Mouse (Mus musculus): ENCODE data around the gene Pex14. TPM values are rescaled to one million over a fixed set of nuclear protein-coding genes. Genes with fewer than 3 reads are reported as not detected.

Gene Pex14
- polyA plus RNA-seq, 2 experiments: 32.3 to 37.3 TPM

DNA sequence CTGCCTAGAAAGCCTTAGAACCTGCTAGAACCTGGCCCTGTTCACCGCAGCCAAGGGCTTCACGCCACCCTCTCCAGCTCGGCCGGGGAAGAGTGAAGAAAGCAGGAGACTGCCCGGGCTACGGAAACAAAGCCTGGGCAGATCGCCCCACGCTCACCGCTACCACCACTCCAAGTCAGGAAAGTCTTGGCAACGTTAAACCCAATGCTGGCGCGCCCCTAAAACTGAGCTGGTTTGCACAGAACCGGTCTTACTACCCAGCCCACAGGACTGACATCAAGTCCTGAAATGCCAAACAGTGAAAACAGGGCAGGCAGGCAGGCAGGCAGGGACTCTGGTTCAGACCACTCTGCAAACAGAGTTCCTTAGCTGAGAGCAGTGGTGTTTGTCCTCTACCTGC lies 24.6 kb downstream of the Pex14 start:
- Histone ChIP-seq H3K4me2 (replicated peaks; ENCODE audit: low read depth, low read length, severe bottlenecking) (no peak overlapping the region), H3K27ac (replicated peaks; ENCODE audit: low read depth, low read length) (no peak overlapping the region), H3K4me3 (replicated peaks; ENCODE audit: low read length) (no peak overlapping the region), H3K27me3 (ENCODE audit: control insufficient read depth, insufficient read depth, low read length) (no peaks in the 10 kb centered on the region), H3K9me3 (ENCODE audit: control insufficient read depth, low read length) (no peaks in the 10 kb centered on the region), H3K36me3 (ENCODE audit: control insufficient read depth, insufficient read depth, low read length) (peaks cover 17% of the 10 kb centered on the region), H3K9ac (ENCODE audit: low read depth, low read length, severe bottlenecking) (no peak overlapping the region), H3K4me1 (ENCODE audit: control insufficient read depth, insufficient read depth, low read length) (peaks cover 4% of the 10 kb centered on the region; the same call in 1 of the 2 replicates)
- TF ChIP-seq POLR2A (IDR thresholded peaks at IDR 0.05; ENCODE audit: borderline replicate concordance, extremely low read depth, insufficient read depth, insufficient read length): no peak
- WGBS: 96% methylated on average over 13 of the region's 13 CpGs
- ATAC-seq (ENCODE audit: low FRiP score, low read depth): no peak
- DNase-seq (ENCODE audit: low spot score): no peak

DNA sequence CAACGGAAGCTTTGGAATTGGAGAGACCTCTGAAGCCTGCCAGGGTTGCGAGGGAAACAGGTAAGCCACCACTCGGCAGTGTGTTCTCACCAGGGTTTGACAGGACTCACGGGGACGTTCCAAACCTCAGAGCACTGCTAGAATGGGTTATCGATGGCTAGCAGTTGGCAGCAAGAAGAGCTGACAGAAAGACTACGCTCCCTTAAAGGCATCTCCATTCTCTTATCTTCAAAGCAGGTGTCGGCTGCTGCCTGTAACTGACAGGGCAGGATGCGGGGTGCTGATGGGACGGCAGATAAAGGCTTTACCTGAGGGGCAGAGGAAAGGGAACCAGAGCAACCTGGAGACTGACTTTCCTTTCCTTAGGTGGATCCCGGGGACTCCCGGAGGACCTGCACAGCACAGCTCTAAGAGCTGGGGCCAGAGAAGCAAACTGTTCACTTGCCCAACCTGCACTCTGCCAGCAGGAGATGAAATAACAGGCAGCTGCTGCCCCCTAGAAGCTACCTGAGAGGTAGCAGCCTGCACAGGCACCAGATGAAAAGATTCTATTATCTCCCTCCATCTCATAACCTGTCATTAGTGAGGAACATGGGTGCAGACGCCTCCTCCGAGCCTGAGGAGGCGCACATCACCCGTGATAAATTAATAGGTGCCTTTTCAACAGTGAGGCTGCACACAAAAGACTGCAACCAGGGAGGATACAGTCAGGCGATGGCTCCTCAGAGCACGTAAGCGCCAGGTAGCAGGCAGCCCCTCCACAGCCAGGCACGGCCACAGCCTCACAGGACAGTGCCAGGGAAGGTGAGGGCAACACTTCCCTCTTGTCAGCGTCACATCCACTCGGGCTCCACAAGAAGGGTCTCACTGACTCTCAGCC lies 32.8 kb downstream of the Pex14 start:
- H3K27me3 ChIP-seq (ENCODE audit: control insufficient read depth, insufficient read depth, low read length): no peaks in the 10 kb centered on the region
- no peak overlapping the region for H3K4me2 ChIP-seq (replicated peaks; ENCODE audit: low read depth, low read length, severe bottlenecking)
- WGBS: 76% methylated on average over 22 of the region's 22 CpGs
- H3K4me3 ChIP-seq (replicated peaks; ENCODE audit: low read length): no peak overlapping the region
- TF ChIP-seq POLR2A (IDR thresholded peaks at IDR 0.05; ENCODE audit: borderline replicate concordance, extremely low read depth, insufficient read depth, insufficient read length): no peak
- peak; percentile 27 for DNase-seq (ENCODE audit: low spot score)
- peaks cover 4% of the 10 kb centered on the region for H3K4me1 ChIP-seq (ENCODE audit: control insufficient read depth, insufficient read depth, low read length)
- H3K9ac ChIP-seq (ENCODE audit: low read depth, low read length, severe bottlenecking): no peak overlapping the region
- no peak for ATAC-seq (ENCODE audit: low FRiP score, low read depth)
- peaks cover 6% of the 10 kb centered on the region; the same call in 1 of the 2 replicates for H3K36me3 ChIP-seq (ENCODE audit: control insufficient read depth, insufficient read depth, low read length)
- no peaks in the 10 kb centered on the region for H3K9me3 ChIP-seq (ENCODE audit: control insufficient read depth, low read length)
- no peak overlapping the region for H3K27ac ChIP-seq (replicated peaks; ENCODE audit: low read depth, low read length)

DNA sequence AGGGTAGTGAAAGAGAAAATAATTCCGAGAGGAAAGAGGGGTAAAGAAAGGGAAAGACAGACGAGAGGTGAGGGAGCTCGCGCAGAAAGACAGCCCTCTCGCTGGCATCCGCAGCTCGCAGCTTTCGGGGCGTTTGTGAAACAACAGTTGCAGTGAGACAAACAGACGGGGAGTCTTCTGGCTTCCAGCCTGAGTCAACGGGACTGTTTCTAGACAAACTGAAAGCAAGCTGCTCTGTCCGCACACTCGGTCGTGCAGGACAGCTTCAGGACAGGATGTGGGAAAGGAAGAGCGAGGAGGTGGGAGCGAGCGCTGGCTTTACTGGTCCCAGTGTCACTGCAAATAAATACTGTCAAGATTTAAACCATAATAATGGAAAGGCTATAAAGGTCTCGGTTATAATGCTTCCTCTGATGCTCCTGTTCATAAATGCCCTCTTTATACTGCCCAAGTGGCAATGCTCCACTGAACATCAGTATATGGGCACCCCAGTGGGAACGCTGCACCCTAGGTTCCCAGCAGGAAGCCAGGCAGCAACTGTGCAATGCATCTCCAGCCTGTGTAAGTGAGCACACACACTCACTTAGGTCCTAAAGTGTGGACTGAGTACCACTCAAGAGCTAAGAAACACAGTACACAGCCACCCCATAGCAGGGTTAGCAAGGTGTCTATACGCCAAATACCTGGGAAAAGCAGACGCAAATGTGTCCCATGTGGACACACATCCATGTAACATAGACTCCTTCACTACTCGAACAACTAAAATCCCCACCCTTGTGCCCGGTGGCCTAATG lies 35.4 kb downstream of the Pex14 start:
- DNase-seq (ENCODE audit: low spot score): no peak
- H3K9me3 ChIP-seq (ENCODE audit: control insufficient read depth, low read length): no peaks in the 10 kb centered on the region
- 83% methylated on average over 23 of the region's 23 CpGs for WGBS

DNA sequence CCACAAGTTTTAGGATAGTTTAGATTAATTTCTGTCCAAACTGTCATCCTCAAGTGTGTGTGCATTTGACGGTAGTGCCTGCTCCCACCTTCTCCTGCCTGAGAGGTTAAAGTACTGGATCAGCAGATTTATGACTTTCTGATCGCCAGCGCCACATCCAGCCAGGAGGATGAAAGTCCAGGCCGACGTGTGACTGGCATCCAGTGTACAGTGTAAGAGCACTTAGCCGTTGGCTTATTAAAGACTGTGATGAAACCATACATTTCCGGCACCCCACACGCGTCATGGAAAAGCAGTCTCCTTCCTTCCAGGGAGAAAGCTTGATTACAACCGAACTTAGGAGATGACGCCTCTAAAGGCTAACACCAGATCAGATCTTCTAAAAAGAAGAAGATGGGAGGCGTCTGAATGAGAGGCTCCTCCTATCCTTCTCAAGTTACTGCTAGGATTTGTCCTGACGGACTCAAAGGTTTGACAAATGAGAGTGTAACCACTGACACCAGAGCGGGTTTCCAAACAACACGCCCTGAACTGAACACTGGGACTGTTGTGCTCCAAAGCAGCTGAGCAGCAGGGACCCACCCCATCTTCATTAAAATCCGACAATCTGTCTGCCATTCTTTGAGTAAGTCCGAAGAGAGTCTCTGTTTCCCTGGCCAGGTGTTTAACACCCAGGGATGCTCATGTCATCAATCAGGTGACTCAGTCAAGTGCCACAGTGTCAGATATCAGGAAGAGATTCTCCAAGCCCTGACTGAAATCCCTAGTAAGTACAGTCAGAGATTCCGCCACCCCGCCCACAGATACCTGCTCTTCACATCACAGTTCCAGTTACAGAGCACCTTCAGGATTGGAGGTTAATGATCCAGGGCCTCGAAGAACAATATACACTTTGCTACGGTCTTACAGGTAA lies 37.0 kb downstream of the Pex14 start:
- 44% methylated on average over 21 of the region's 21 CpGs for WGBS
- Histone ChIP-seq H3K9ac (ENCODE audit: low read depth, low read length, severe bottlenecking) (no peak overlapping the region), H3K27me3 (ENCODE audit: control insufficient read depth, insufficient read depth, low read length) (no peaks in the 10 kb centered on the region), H3K9me3 (ENCODE audit: control insufficient read depth, low read length) (no peaks in the 10 kb centered on the region), H3K4me3 (replicated peaks; ENCODE audit: low read length) (no peak overlapping the region), H3K4me1 (ENCODE audit: control insufficient read depth, insufficient read depth, low read length) (peaks cover 16% of the 10 kb centered on the region), H3K36me3 (ENCODE audit: control insufficient read depth, insufficient read depth, low read length) (peaks cover 4% of the 10 kb centered on the region; the same call in 1 of the 2 replicates), H3K4me2 (replicated peaks; ENCODE audit: low read depth, low read length, severe bottlenecking) (no peak overlapping the region), H3K27ac (replicated peaks; ENCODE audit: low read depth, low read length) (no peak overlapping the region)
- DNase-seq (ENCODE audit: low spot score) (no peak), ATAC-seq (ENCODE audit: low FRiP score, low read depth) (no peak)
- no peak for TF ChIP-seq POLR2A (IDR thresholded peaks at IDR 0.05; ENCODE audit: borderline replicate concordance, extremely low read depth, insufficient read depth, insufficient read length)

More for the DNA sequence above, 35.4 kb downstream of the Pex14 start:
- no peak overlapping the region for H3K4me2 ChIP-seq (replicated peaks; ENCODE audit: low read depth, low read length, severe bottlenecking)
- no peak overlapping the region for H3K9ac ChIP-seq (ENCODE audit: low read depth, low read length, severe bottlenecking)
- no peak for ATAC-seq (ENCODE audit: low FRiP score, low read depth)
- no peak overlapping the region for H3K4me3 ChIP-seq (replicated peaks; ENCODE audit: low read length)
- no peaks in the 10 kb centered on the region for H3K27me3 ChIP-seq (ENCODE audit: control insufficient read depth, insufficient read depth, low read length)
- peaks cover 5% of the 10 kb centered on the region; the same call in 1 of the 2 replicates for H3K4me1 ChIP-seq (ENCODE audit: control insufficient read depth, insufficient read depth, low read length)
- H3K36me3 ChIP-seq (ENCODE audit: control insufficient read depth, insufficient read depth, low read length): peaks cover 6% of the 10 kb centered on the region; the same call in 1 of the 2 replicates
- H3K27ac ChIP-seq (replicated peaks; ENCODE audit: low read depth, low read length): no peak overlapping the region
- no peak for TF ChIP-seq POLR2A (IDR thresholded peaks at IDR 0.05; ENCODE audit: borderline replicate concordance, extremely low read depth, insufficient read depth, insufficient read length)

DNA sequence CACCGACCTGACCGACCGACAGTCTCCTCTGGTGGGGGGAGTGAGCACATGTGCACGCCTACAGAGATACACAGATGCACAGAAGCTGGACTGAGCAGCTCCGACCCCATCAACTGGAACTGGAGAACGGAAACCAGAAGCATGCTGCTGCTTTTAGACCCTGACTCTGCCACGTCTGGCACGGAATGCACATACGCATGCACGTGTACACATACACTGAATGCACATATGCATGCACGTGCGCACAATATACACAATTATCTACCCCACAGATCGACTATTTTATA lies 38.3 kb downstream of the Pex14 start:
- Histone ChIP-seq H3K9me3 (ENCODE audit: control insufficient read depth, low read length) (no peaks in the 10 kb centered on the region), H3K4me1 (ENCODE audit: control insufficient read depth, insufficient read depth, low read length) (peaks cover 20% of the 10 kb centered on the region), H3K27ac (replicated peaks; ENCODE audit: low read depth, low read length) (no peak overlapping the region), H3K4me3 (replicated peaks; ENCODE audit: low read length) (no peak overlapping the region), H3K27me3 (ENCODE audit: control insufficient read depth, insufficient read depth, low read length) (no peaks in the 10 kb centered on the region), H3K4me2 (replicated peaks; ENCODE audit: low read depth, low read length, severe bottlenecking) (no peak overlapping the region), H3K36me3 (ENCODE audit: control insufficient read depth, insufficient read depth, low read length) (no peaks in the 10 kb centered on the region), H3K9ac (ENCODE audit: low read depth, low read length, severe bottlenecking) (no peak overlapping the region)
- 55% methylated on average over 13 of the region's 13 CpGs for WGBS
- no peak for TF ChIP-seq POLR2A (IDR thresholded peaks at IDR 0.05; ENCODE audit: borderline replicate concordance, extremely low read depth, insufficient read depth, insufficient read length)
- DNase-seq (ENCODE audit: low spot score): no peak
- no peak for ATAC-seq (ENCODE audit: low FRiP score, low read depth)

Measured in limb, embryonic 14.5 days (tissue).